Mouse (Mus musculus) frontal cortex, adult (tissue): ENCODE results near the gene Capzb.

Experiments used
- ATAC-seq: cut with Nextera tagmentation; 2 replicates; pipeline ENCODE4 v1.9.2; 2017; ENCODE audit warnings: mild to moderate bottlenecking, moderate library complexity, mixed read lengths; ENCODE audit not compliant: low TSS enrichment

The Capzb gene

GRCm38 (mm10) chr4:139208236-139209129 lies 15.8 kb downstream of the Capzb start:
- ATAC-seq = no peak

- no peak for ATAC-seq
Observed at GRCm38 (mm10) chr4:139209130-139209840, 16.6 kb downstream of the Capzb start.

GRCm38 (mm10) chr4:139211975-139212831 lies 19.5 kb downstream of the Capzb start:
- ATAC-seq = peak; percentile 64

- ATAC-seq = no peak
Observed at GRCm38 (mm10) chr4:139213086-139213485, 20.4 kb downstream of the Capzb start.

- ATAC-seq = peak; percentile 56
Observed at GRCm38 (mm10) chr4:139213935-139214371, 21.3 kb downstream of the Capzb start.

- no peak for ATAC-seq
Observed at GRCm38 (mm10) chr4:139216566-139216965, 23.9 kb downstream of the Capzb start.

- ATAC-seq = no peak
Observed at GRCm38 (mm10) chr4:139218539-139218938, 25.8 kb downstream of the Capzb start.

- no peak for ATAC-seq
Observed at GRCm38 (mm10) chr4:139219656-139220055, 27.0 kb downstream of the Capzb start.

- no peak for ATAC-seq
Observed at GRCm38 (mm10) chr4:139220978-139221377, 28.3 kb downstream of the Capzb start.

GRCm38 (mm10) chr4:139221837-139222236 lies 29.1 kb downstream of the Capzb start:
- no peak for ATAC-seq

GRCm38 (mm10) chr4:139225115-139225514 lies 32.4 kb downstream of the Capzb start:
- ATAC-seq = peak; percentile 79

- ATAC-seq = no peak
Observed at GRCm38 (mm10) chr4:139225944-139226343, 33.2 kb downstream of the Capzb start.

- no peak for ATAC-seq
Observed at GRCm38 (mm10) chr4:139226504-139227216, 34.0 kb downstream of the Capzb start.

- no peak for ATAC-seq
Observed at GRCm38 (mm10) chr4:139227923-139228322, 35.2 kb downstream of the Capzb start.

GRCm38 (mm10) chr4:139229271-139229670 lies 36.6 kb downstream of the Capzb start:
- ATAC-seq = no peak

GRCm38 (mm10) chr4:139230376-139231120 lies 37.8 kb downstream of the Capzb start:
- no peak for ATAC-seq

GRCm38 (mm10) chr4:139231163-139231562 lies 38.5 kb downstream of the Capzb start:
- no peak for ATAC-seq

GRCm38 (mm10) chr4:139232479-139233145 lies 39.9 kb downstream of the Capzb start:
- ATAC-seq = peak; percentile 70; the same call in 1 of the 2 replicates

- no peak for ATAC-seq
Observed at GRCm38 (mm10) chr4:139233146-139233495, 40.4 kb downstream of the Capzb start.

- no peak for ATAC-seq
Observed at GRCm38 (mm10) chr4:139233755-139234254, 41.1 kb downstream of the Capzb start.
